Mouse (Mus musculus) limb, embryonic 12.5 days (tissue): ENCODE data around the gene Zfp719. TPM values are rescaled to one million over a fixed set of nuclear protein-coding genes. Genes with fewer than 3 reads are reported as not detected.

Source experiments
- polyA plus RNA-seq: library from polyadenylated mRNA; unstranded; fragments of >200 nt; fragmentation: Nextera tagmentation; extraction: Ambion mirVana; gene quantifications from 2 replicates; pipeline ENCODE4 v1.2.1, GENCODE M21; 2016

The Zfp719 gene
- polyA plus RNA-seq, 1 experiment from 2014 or later: 15.7 TPM

Other genes with a start within 250 kb of the Zfp719 start
- 0.33 and 0.40 TPM in 2 replicates for gene Siglecf, start 228.3 kb upstream of the Zfp719 start, polyA plus RNA-seq
- gene Siglecg, start 171.4 kb upstream of the Zfp719 start, polyA plus RNA-seq: not detected in 2 replicates
- not detected in 2 replicates for gene Lim2, start 151.9 kb upstream of the Zfp719 start, polyA plus RNA-seq
- 0.64 TPM in 1 of 2 replicates, not detected in the other for gene Nkg7, start 142.5 kb upstream of the Zfp719 start, polyA plus RNA-seq
- not detected in 2 replicates for gene Cldnd2, start 138.8 kb upstream of the Zfp719 start, polyA plus RNA-seq
- 236 and 240 TPM in 2 replicates for gene Etfb, start 135.5 kb upstream of the Zfp719 start, polyA plus RNA-seq
- gene Gm45233, start 135.5 kb upstream of the Zfp719 start, polyA plus RNA-seq: 1.1 TPM in 1 of 2 replicates, not detected in the other
- 1.8 and 3.7 TPM in 2 replicates for gene Vsig10l, start 116.5 kb upstream of the Zfp719 start, polyA plus RNA-seq
- gene Iglon5, start 89.5 kb upstream of the Zfp719 start, polyA plus RNA-seq: 1.4 and 1.7 TPM in 2 replicates
- gene 4931406B18Rik, start 73.7 kb upstream of the Zfp719 start, polyA plus RNA-seq: not detected in 2 replicates
- gene Cd33, start 35.2 kb upstream of the Zfp719 start, polyA plus RNA-seq: 0.83 and 1.4 TPM in 2 replicates
- 5.6 and 5.7 TPM in 2 replicates for gene Zfp658, start 17.4 kb upstream of the Zfp719 start, polyA plus RNA-seq
- 0.40 and 0.44 TPM in 2 replicates for gene Zfp819, start 27.6 kb downstream of the Zfp719 start, polyA plus RNA-seq
- not detected in 2 replicates for gene Ceacam18, start 55.1 kb downstream of the Zfp719 start, polyA plus RNA-seq
- 0.22 and 0.70 TPM in 2 replicates for gene Siglece, start 80.6 kb downstream of the Zfp719 start, polyA plus RNA-seq
- 15.4 and 15.7 TPM in 2 replicates for gene Ctu1, start 92.4 kb downstream of the Zfp719 start, polyA plus RNA-seq
- not detected in 2 replicates for gene Klk14, start 110.8 kb downstream of the Zfp719 start, polyA plus RNA-seq
- gene Klk13, start 133.0 kb downstream of the Zfp719 start, polyA plus RNA-seq: 0.11 and 0.31 TPM in 2 replicates
- not detected in 2 replicates for gene Klk12, start 189.3 kb downstream of the Zfp719 start, polyA plus RNA-seq
- not detected in 2 replicates for gene Klk11, start 195.0 kb downstream of the Zfp719 start, polyA plus RNA-seq
- gene Klk10, start 201.4 kb downstream of the Zfp719 start, polyA plus RNA-seq: 0.35 and 0.41 TPM in 2 replicates
- 0.14 and 0.19 TPM in 2 replicates for gene Klk9, start 212.3 kb downstream of the Zfp719 start, polyA plus RNA-seq
- 12.7 and 13.4 TPM in 2 replicates for gene Klk8, start 218.0 kb downstream of the Zfp719 start, polyA plus RNA-seq
- gene Klk7, start 231.7 kb downstream of the Zfp719 start, polyA plus RNA-seq: 0.10 TPM in 1 of 2 replicates, not detected in the other
- gene Klk6, start 244.9 kb downstream of the Zfp719 start, polyA plus RNA-seq: not detected in 2 replicates